Mouse (Mus musculus) frontal cortex, adult (tissue): ENCODE results near the gene Ctdsp2.
A peak's percentile ranks its signal among the peaks of the same experiment; 100 is the strongest.

Source experiments
- ATAC-seq: cut with Nextera tagmentation; 2 replicates; pipeline ENCODE4 v1.9.2; 2017; ENCODE audit warnings: mild to moderate bottlenecking, moderate library complexity, mixed read lengths; ENCODE audit not compliant: low TSS enrichment

The Ctdsp2 gene

GRCm38 (mm10) chr10:126988513-126989165, 10.1 kb downstream of the Ctdsp2 start:
- ATAC-seq = no peak

- ATAC-seq = peak; percentile 71
These were observed 12.0 kb downstream of the Ctdsp2 start for GRCm38 (mm10) chr10:126990313-126991056.

DNA sequence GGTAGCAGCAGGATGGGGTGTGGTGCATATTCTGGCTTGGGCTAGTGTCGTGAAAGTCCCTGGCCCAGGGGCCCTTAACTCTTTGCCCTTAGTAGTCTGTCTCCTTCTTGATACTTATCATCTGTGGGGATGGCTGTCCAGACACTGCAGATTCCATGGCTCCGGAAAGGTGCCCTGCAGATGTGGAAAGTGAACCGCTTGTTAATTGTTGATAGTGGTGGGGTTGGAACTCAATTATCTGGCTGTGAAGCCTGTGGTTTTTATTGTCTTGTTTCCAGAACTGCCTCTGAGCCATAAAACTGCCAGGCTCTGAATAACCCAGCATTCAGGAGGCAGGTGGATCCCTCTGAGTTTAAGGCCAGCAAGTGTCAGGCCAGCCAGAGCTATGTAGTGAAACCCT, 13.2 kb downstream of the Ctdsp2 start:
- no peak for ATAC-seq

DNA sequence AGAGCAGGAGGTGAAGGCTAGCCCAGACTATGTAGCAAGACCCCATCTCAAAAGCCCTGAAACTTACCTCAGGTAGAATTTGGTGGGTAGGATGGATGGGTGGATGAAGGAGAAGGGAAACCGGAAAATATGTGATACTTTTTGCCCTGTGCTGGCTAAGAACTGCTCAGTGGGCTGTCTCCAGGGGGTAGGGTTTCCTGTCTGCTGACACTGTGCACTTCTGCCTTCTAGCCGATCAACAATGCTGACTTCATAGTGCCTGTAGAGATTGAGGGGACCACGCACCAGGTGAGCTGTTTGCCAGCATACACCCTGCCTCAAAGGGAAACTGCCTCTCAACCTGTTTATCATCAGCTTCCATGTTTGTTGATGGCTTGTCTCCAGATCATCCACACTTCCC, 15.1 kb downstream of the Ctdsp2 start:
- no peak for ATAC-seq

DNA sequence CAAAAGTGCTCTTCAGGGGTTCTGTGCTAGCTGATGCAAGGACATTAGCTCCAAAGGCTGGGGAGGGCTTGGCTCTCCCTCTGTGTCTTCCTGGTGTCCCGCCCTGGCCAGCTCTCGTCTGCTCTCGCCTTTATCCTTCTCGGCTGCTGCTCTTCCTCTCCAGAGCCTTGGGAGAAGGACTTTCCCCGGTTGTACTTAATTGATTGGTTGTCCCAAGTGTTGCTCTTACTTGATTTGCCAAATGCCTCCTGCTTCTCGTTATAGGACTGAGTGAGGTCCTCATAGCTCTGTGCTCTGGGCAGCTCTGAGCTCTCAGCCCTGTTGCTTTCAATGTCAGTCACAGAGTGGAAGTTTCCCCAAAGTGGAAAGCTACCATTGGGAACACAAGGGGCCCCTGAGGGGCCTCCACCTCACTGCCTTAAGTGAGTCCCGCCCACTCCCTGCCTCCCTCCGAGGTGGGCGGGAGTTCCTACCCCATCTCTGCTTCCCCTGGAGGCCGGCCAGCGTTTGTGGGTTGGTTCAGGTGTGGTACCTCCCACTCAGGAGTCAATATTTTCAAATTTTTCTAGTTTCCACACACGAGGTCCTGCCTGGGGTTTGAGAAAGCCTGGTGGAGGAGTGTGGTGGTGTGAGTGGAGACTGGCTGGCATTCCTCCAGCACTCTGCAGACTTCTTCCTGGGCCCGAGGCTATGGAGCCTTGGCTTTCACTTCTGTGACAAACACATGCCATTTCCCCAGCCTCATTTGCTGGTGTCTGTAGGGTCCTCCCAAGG, 19.0 kb downstream of the Ctdsp2 start:
- ATAC-seq = no peak

GRCm38 (mm10) chr10:127000529-127000928, 22.0 kb downstream of the Ctdsp2 start, which contains the start of gene Avil:
TSS of gene Avil (plus strand) at chr10:127000709.
- ATAC-seq = no peak

DNA sequence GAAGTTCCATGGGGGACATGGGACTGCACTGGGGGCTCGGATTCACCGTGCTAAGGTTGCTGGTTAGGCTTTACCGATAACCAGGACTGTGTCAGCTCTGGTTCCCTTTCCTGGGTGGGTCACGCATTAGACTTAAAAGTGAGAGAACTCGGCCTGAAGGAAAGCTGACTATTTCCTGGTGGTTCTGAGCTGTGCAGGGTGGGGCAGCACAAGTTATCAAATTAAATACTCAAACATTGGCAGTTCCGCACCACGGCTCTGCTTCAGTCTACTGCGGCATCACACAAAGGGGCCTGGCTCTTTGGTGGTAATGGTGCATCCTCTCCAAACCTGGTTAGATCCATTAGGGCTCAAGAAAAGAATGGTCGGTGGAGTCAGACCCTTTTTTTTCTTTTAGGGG, 22.8 kb downstream of the Ctdsp2 start:
- no peak for ATAC-seq

GRCm38 (mm10) chr10:127002056-127002455, 23.5 kb downstream of the Ctdsp2 start:
- no peak for ATAC-seq

GRCm38 (mm10) chr10:127002765-127003164, 24.2 kb downstream of the Ctdsp2 start:
- no peak for ATAC-seq

DNA sequence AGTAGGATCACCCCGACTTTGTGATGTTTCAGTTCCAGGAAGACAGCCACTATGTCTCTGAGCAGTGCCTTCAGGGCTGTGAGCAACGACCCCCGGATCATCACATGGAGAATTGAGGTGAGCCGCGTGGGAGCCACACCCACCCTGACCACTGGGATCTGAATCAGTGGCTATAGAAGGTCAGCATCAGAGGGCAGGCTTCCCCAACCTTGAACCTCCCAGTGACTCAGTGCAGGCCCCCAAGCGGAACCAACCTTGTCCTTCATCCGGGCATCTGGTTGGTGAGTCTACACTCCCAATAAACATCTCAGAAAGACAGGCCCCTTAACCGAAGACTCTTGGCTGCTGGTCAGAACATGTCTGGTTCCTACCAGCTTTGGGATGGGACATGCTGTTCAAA, 24.8 kb downstream of the Ctdsp2 start:
- no peak for ATAC-seq

DNA sequence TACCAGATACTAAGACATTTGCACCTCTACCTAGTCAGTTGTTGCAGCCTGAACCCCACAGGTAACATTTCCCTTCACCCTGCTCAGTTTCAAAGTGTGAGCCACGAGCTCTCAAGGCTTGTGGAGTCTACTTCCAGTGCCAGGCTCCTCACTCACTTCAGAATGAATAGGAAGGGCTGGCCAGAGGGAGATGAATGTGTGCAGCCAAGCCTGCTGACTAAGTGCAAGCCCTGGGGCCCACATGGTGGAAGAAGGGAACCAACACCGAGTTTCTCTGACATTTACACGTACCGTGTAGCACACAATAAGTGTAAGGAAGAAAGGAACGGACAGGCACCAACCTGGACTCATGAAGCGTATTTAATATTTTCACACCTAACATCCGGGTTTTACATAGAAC, 25.3 kb downstream of the Ctdsp2 start:
- no peak for ATAC-seq

DNA sequence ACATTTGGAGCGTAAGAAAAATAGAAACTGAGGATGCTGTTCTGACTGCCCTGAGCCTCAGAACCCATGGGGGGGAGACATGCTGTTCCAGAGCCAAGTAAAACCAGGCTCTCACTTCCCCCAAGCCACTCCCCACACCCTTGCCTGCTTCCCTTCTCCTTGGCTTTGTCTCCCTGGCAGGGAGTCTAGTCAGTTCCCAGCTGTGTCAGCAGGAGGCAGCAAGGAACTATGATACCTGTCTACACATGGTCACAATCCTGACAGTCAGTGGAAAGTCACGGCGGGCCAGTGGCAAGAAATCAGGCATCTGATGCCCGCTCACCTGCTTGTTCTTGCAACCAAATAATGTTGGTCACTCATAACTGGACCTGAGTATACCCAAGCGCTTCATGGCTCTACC, 38.0 kb downstream of the Ctdsp2 start:
- ATAC-seq = no peak

GRCm38 (mm10) chr10:127017071-127017470, 38.6 kb downstream of the Ctdsp2 start:
- ATAC-seq = no peak

GRCm38 (mm10) chr10:127018422-127018821, 39.9 kb downstream of the Ctdsp2 start:
- no peak for ATAC-seq

- ATAC-seq = peak; percentile 90
These were observed 52.1 kb downstream of the Ctdsp2 start, which contains the start of gene Tsfm for GRCm38 (mm10) chr10:127030336-127031296. TSS of gene Tsfm (minus strand) at chr10:127030840.

- no peak for ATAC-seq
These were observed 54.8 kb downstream of the Ctdsp2 start for GRCm38 (mm10) chr10:127033301-127033741.

GRCm38 (mm10) chr10:127036273-127036672, 57.8 kb downstream of the Ctdsp2 start:
- ATAC-seq = no peak

DNA sequence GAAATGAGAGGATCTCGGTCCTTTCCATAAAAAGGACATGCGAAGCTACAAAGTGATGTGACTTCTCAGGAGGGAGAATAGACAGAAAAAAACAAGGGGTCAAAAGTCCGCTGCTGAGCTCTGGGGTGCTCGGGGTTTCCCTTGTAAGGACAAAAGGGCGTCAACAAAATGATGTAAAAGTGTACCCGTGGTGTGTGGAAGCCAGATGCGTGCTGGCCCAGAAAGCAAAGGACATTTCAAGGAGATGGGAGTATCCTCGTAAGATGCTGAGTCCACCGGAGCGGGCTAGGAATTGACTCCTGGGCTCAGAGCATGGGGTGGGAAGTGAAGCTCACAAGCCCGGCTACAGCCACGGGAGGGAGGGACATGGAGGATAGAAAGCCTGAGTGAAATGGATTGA, 59.1 kb downstream of the Ctdsp2 start:
- ATAC-seq = no peak

DNA sequence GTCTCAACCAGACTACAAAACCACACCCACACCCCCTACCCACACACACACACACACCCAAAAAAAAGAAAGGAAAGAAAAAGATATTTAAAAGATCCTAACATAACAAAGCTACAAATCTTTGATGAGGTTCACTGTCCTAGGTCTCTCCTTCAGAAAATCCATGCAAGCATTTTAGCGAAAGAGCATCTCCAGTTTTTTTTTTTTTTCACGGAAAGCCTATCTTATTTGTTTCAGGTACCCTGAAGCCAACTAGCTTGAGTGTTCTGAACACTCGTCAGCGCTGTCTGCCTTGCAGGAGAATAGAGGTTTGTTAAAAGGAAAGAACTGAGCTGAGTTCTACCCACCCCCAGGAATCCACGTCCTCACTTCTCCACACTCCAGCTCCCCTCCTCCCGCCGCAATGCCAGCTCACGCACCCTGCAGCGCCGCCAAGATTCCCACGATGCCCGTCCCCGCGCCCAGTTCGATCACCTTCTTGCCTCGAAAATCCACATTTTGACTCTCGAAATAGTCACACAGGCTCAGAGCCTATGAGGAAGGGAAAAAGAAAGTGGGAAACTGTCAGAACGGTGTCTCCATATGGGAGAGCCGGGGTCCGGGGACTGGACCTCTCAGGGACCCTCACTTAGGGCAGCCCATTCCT, 62.2 kb downstream of the Ctdsp2 start:
- peak; percentile 39 for ATAC-seq

DNA sequence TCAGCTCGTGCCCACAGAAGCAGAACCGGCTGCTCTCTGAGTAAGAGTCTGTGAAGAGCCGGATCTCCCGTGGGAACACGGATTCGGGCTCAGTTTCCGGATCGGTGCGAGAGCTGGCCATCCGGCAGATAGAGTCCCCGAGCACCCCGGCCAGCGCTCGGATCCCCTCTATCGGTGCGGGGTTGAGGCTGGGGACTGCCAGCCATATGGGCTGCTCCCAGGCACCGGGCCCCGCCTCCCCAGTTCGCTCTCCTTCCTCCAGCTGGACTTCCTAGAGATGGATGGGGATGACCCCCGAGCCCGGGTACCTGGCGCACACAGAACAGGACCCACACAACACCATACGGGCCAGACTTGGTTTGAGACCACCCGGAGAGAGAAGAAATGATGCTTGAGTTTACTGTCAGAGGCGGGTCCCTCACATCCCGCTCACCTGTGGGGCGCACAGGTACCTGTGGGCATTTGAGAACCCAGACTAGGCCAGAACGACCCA, 62.8 kb downstream of the Ctdsp2 start, which contains the start of the genes Mettl1 and Eef1akmt3:
Gene Mettl1, plus strand, starts transcription at position 141 of the 493 bp plus-strand sequence.
Gene Eef1akmt3, minus strand, starts transcription at position 240 of the 493 bp plus-strand sequence.
- ATAC-seq = peak; percentile 46
